12 mouse cellular contexts compared by ENCODE assay signal in the genomic region with DNA sequence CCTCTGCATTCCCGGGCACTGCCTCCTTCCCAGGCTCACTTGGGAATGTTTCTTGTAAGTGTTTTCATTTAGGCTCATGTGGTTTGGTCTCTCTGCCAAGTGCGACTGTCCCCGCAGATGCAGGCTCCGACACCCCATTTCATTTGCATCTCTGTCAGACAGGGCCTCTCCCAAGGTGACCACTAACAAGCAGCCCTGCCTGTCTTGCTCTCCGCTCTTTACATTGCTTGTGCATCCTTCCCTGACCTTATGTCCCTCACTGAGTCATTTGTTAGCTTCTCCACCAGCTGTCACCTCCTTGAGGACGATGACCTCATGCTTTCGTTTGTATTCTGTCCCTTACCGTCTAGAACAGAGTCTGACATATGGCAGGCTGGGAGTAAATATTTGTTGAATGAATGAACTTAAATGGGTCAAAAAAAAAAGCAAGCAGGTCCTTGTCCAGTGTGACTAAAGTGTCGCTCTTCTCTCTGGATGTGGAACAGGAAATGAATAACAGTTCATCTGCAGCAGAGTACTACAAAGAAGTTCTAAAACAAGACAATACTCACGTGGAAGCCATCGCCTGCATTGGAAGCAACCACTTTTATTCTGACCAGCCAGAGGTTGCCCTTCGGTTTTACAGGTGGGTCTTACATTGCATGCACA. TPM values are rescaled to one million over a fixed set of nuclear protein-coding genes. Genes with fewer than 3 reads are reported as not detected.
DNase-seq lines count a peak whose midpoint lies in the region; ATAC-seq lines count a peak whose summit lies in the region.
"Had no signal": no experiment of that assay in that cellular context is flagged by ENCODE, and none has a peak within 500 bp of the region (broad histone marks: within the 10 kb centered on the region; RNA-seq: fewer than 3 reads in every experiment).

No protein-coding gene starts in this region.

- 72% methylated on average over 12 of the region's 12 CpGs for WGBS in midbrain, embryonic 11.5 days
- WGBS in midbrain, embryonic 16.5 days = 50% methylated on average over 12 of the region's 12 CpGs
- 83% methylated on average over 12 of the region's 12 CpGs for WGBS in embryonic facial prominence, embryonic 10.5 days
- WGBS in hindbrain, embryonic 13.5 days = 38% methylated on average over 12 of the region's 12 CpGs
- 46% methylated on average over 12 of the region's 12 CpGs for WGBS in neural tube, embryonic 13.5 days

- no peak for DNase-seq in midbrain, embryonic 11.5 days (ENCODE audit: low spot score, missing footprints)
- DNase-seq in embryonic facial prominence, embryonic 10.5 days (ENCODE audit: low spot score) = no peak
- DNase-seq in gastrocnemius, postnatal 36 days = no peak
- no peak for DNase-seq in adipocyte (ENCODE audit: low spot score)
- DNase-seq: gastrocnemius, postnatal 14 days; kidney, adult 8-10 months; thymus, adult 18-20 months had no signal

- H3K36me3 ChIP-seq in midbrain, embryonic 11.5 days (ENCODE audit: control insufficient read depth, insufficient read depth, low read length) = peaks cover 18% of the 10 kb centered on the region
- peaks cover 31% of the 10 kb centered on the region for H3K36me3 ChIP-seq in midbrain, embryonic 16.5 days (ENCODE audit: control insufficient read depth, insufficient read depth, low read length)
- H3K36me3 ChIP-seq in embryonic facial prominence, embryonic 10.5 days (replicated peaks) = peaks cover 49% of the 10 kb centered on the region
- H3K36me3 ChIP-seq in hindbrain, embryonic 13.5 days = peaks cover 52% of the 10 kb centered on the region
- peaks cover 51% of the 10 kb centered on the region for H3K36me3 ChIP-seq in neural tube, embryonic 13.5 days
- H3K36me3 ChIP-seq: liver, embryonic 15.5 days had no signal

- intact Hi-C loops in gastrocnemius, postnatal 36 days (cut with DNase I) = no loop called here

- H3K9ac ChIP-seq in midbrain, embryonic 11.5 days (ENCODE audit: low read length) = no peak overlapping the region
- no peak overlapping the region for H3K9ac ChIP-seq in midbrain, embryonic 16.5 days (ENCODE audit: low read depth, low read length)
- H3K9ac ChIP-seq in hindbrain, embryonic 13.5 days = no peak overlapping the region
- H3K9ac ChIP-seq in neural tube, embryonic 13.5 days = no peak overlapping the region
- H3K9ac ChIP-seq: liver, embryonic 15.5 days had no signal

- peak overlapping the region; percentile 44; the same call in 1 of the 2 replicates for H3K27ac ChIP-seq in midbrain, embryonic 11.5 days (ENCODE audit: low read depth, low read length)
- H3K27ac ChIP-seq in midbrain, embryonic 16.5 days (ENCODE audit: low read length) = no peak overlapping the region
- H3K27ac ChIP-seq in embryonic facial prominence, embryonic 10.5 days (replicated peaks) = 0 out of 2 replicates have a peak overlapping the region, but pooled peaks have one; percentile 20
- 0 out of 2 replicates have a peak overlapping the region, but pooled peaks have one; percentile 3 for H3K27ac ChIP-seq in hindbrain, embryonic 13.5 days
- no peak overlapping the region; the same call in 1 of the 2 replicates for H3K27ac ChIP-seq in neural tube, embryonic 13.5 days (replicated peaks)
- H3K27ac ChIP-seq: limb, embryonic 10.5 days; liver, embryonic 15.5 days had no signal

- no peak overlapping the region for H3K4me3 ChIP-seq in midbrain, embryonic 11.5 days (ENCODE audit: low read depth, low read length)
- H3K4me3 ChIP-seq in midbrain, embryonic 16.5 days (ENCODE audit: low read depth, low read length) = no peak overlapping the region
- no peak overlapping the region for H3K4me3 ChIP-seq in embryonic facial prominence, embryonic 10.5 days
- no peak overlapping the region for H3K4me3 ChIP-seq in hindbrain, embryonic 13.5 days
- no peak overlapping the region for H3K4me3 ChIP-seq in neural tube, embryonic 13.5 days
- H3K4me3 ChIP-seq: limb, embryonic 10.5 days; liver, embryonic 15.5 days had no signal

- ATAC-seq in midbrain, embryonic 11.5 days (ENCODE audit: low FRiP score) = peak; percentile 87
- no peak for ATAC-seq in midbrain, embryonic 16.5 days
- ATAC-seq in hindbrain, embryonic 13.5 days (ENCODE audit: low FRiP score) = no peak
- 0 out of 2 replicates have a peak, but pooled peaks have one; percentile 36 for ATAC-seq in neural tube, embryonic 13.5 days (ENCODE audit: low read depth)

- H3K4me2 ChIP-seq in midbrain, embryonic 11.5 days = no peak overlapping the region
- no peak overlapping the region for H3K4me2 ChIP-seq in midbrain, embryonic 16.5 days (ENCODE audit: low read length)
- H3K4me2 ChIP-seq in hindbrain, embryonic 13.5 days = no peak overlapping the region
- no peak overlapping the region for H3K4me2 ChIP-seq in neural tube, embryonic 13.5 days
- H3K4me2 ChIP-seq: liver, embryonic 15.5 days had no signal

- no peaks in the 10 kb centered on the region for H3K4me1 ChIP-seq in midbrain, embryonic 11.5 days (ENCODE audit: control insufficient read depth, insufficient read depth, low read length)
- H3K4me1 ChIP-seq in midbrain, embryonic 16.5 days (ENCODE audit: control insufficient read depth, insufficient read depth, low read length) = no peaks in the 10 kb centered on the region
- no peaks in the 10 kb centered on the region for H3K4me1 ChIP-seq in embryonic facial prominence, embryonic 10.5 days
- H3K4me1 ChIP-seq in hindbrain, embryonic 13.5 days (replicated peaks) = peaks cover 16% of the 10 kb centered on the region
- peaks cover 6% of the 10 kb centered on the region; the same call in 1 of the 2 replicates for H3K4me1 ChIP-seq in neural tube, embryonic 13.5 days (replicated peaks)
- H3K4me1 ChIP-seq: limb, embryonic 10.5 days; liver, embryonic 15.5 days had no signal

- no peaks in the 10 kb centered on the region for H3K27me3 ChIP-seq in midbrain, embryonic 11.5 days (ENCODE audit: control insufficient read depth, insufficient read depth, low read length)
- H3K27me3 ChIP-seq in midbrain, embryonic 16.5 days (ENCODE audit: control insufficient read depth, insufficient read depth, low read depth, low read length) = no peaks in the 10 kb centered on the region
- H3K27me3 ChIP-seq in embryonic facial prominence, embryonic 10.5 days (replicated peaks; ENCODE audit: low read depth, poor library complexity, severe bottlenecking) = no peaks in the 10 kb centered on the region
- H3K27me3 ChIP-seq in hindbrain, embryonic 13.5 days = no peaks in the 10 kb centered on the region
- no peaks in the 10 kb centered on the region for H3K27me3 ChIP-seq in neural tube, embryonic 13.5 days
- H3K27me3 ChIP-seq: liver, embryonic 15.5 days had no signal

- H3K9me3 ChIP-seq in midbrain, embryonic 11.5 days (ENCODE audit: control insufficient read depth, low read length) = no peaks in the 10 kb centered on the region
- H3K9me3 ChIP-seq in midbrain, embryonic 16.5 days (replicated peaks; ENCODE audit: control insufficient read depth, low read length, poor library complexity, severe bottlenecking) = no peaks in the 10 kb centered on the region; the same call in 1 of the 2 replicates
- H3K9me3 ChIP-seq in embryonic facial prominence, embryonic 10.5 days = peaks cover 2% of the 10 kb centered on the region; the same call in 1 of the 2 replicates
- peaks cover 7% of the 10 kb centered on the region; the same call in 1 of the 2 replicates for H3K9me3 ChIP-seq in hindbrain, embryonic 13.5 days
- H3K9me3 ChIP-seq in neural tube, embryonic 13.5 days = no peaks in the 10 kb centered on the region
- H3K9me3 ChIP-seq: limb, embryonic 10.5 days; liver, embryonic 15.5 days had no signal

RNA-seq across cellular contexts. Expression of gene Ttc8, which starts 53.9 kb away (rescaled TPM):
- 42.9 and 49.9 TPM in 2 replicates for polyA plus RNA-seq in midbrain, embryonic 11.5 days (2014; fragmentation: Nextera tagmentation; extraction: Ambion mirVana)
- 40.9 and 41.1 TPM in 2 replicates for polyA plus RNA-seq in midbrain, embryonic 16.5 days (2015; fragmentation: Nextera tagmentation; extraction: Ambion mirVana)
- 31.4 and 31.9 TPM in 2 replicates for polyA plus RNA-seq in embryonic facial prominence, embryonic 10.5 days (2016; fragmentation: Nextera tagmentation; extraction: Ambion mirVana)
- 34.1 and 36.0 TPM in 2 replicates for polyA plus RNA-seq in hindbrain, embryonic 13.5 days (2015; fragmentation: Nextera tagmentation; extraction: Ambion mirVana)
- polyA plus RNA-seq in neural tube, embryonic 13.5 days (2015; fragmentation: Nextera tagmentation; extraction: Ambion mirVana) = 30.4 and 31.6 TPM in 2 replicates
- 1 to 10 TPM; 4.9 to 5.5 TPM for total RNA-seq in gastrocnemius, postnatal 36 days (2021)

Comparison
In these comparisons a context has a peak if more than half of its experiments do, and no peak if none do; other contexts are left out.
1. ATAC-seq: peak in midbrain, embryonic 11.5 days (single experiment) and neural tube, embryonic 13.5 days (single experiment); none in midbrain, embryonic 16.5 days (single experiment) and hindbrain, embryonic 13.5 days (single experiment).
2. H3K27ac ChIP-seq: peak in midbrain, embryonic 11.5 days (single experiment), embryonic facial prominence, embryonic 10.5 days (single experiment) and hindbrain, embryonic 13.5 days (single experiment); none in midbrain, embryonic 16.5 days (single experiment) and neural tube, embryonic 13.5 days (single experiment).